Mouse (Mus musculus) kidney, adult 18-20 months (tissue): ENCODE measurements around the gene Ctnna2.

Experiments used
- DNase-seq: peaks from one replicate; pipeline ENCODE4 v3.0.0; 2021

The Ctnna2 gene

GRCm38 (mm10) chr6:77811041-77811440 lies 168.5 kb downstream of the Ctnna2 start:
- DNase-seq: no peak

DNA sequence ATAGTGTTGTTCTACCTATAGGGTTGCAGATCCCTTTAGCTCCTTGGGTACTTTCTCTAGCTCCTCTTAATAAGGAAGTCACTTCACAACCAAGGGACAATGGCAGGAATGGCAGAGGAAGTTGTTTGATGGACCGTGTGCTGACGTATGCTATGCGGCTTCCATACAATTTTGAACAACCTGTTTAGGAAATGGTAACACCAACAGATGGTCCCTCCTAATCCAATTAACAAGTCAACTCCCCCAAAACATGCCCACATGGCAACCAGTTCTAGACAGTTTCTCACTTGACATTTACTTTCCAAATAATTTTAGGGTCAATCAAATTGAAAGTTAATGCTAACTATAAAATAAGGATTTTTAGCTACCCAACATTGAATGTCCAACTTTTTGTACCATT lies 176.9 kb downstream of the Ctnna2 start:
- no peak for DNase-seq

GRCm38 (mm10) chr6:77783342-77783741 lies 196.2 kb downstream of the Ctnna2 start:
- no peak for DNase-seq

DNA sequence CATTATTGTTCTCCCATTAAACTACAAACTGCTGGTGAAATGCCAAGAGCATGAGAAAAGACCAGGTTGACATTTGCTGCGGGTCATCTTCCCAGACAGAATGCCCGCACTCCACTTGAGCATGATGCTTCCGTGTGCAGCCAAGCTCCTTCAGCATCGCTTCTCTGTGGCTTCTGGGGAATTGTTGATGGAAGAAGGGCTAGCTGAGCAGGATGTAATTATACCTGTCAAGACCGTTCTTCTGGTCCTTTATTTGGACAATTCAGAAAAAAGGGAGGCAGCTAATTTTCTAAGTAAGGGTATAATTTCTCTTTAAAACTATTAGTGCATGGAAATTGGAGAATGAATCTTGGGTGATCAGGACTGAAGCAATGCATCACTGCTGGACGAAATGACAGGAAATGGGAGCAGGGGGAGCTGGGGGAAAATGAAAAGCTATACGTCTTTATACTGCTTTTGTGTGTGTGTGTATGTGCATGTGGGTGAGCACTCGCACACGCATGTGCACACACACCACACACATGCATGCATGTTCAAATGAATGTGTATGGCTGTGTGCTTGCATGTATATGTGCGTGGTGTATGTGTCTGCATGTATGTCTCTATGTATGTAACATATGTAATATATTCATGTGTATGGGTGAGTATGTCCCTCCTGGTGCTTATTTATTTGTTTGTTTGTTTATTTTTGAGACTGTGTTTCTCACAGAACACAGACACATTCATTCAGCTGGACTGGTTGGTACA lies 211.0 kb downstream of the Ctnna2 start:
- DNase-seq: no peak

DNA sequence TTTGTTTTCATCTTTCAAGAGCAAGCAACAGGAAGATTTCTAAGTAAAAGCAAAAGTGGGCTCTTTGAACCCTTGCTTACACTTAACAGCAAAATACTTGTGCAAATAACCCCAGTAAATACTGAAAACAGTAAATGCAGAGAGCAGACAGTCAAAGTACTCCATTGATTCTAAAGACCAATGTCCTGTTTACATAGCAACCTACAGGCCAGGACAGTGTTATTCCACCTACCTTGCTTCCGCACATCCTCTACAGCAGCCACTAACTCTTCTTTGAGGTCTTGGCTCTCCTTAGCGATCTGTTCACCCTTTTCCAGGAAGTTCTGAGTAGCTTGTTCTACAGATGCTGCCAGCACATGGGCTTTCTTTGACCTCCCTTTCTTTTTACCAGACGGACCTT lies 221.3 kb downstream of the Ctnna2 start:
- no peak for DNase-seq

DNA sequence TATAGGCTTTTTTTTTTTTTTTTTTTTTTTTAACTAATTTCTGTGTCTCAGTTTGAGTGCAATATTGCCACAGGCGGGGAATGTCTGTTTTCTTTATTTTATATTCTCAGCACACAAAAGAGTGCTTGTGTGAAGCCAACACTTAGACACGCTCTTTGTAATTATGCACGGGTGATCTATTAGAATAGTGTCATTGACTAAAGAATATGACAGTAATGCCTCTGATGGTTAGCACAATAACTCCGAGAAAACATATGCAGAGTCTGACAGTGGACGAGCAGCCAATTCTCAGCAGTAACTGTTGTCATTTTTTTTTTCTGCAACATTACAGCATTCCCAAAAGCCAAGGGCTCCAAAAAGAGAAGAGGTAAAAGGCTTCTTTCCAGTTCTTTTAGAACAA lies 234.1 kb downstream of the Ctnna2 start:
- no peak for DNase-seq

GRCm38 (mm10) chr6:77743651-77744050 lies 235.8 kb downstream of the Ctnna2 start:
- DNase-seq: no peak

DNA sequence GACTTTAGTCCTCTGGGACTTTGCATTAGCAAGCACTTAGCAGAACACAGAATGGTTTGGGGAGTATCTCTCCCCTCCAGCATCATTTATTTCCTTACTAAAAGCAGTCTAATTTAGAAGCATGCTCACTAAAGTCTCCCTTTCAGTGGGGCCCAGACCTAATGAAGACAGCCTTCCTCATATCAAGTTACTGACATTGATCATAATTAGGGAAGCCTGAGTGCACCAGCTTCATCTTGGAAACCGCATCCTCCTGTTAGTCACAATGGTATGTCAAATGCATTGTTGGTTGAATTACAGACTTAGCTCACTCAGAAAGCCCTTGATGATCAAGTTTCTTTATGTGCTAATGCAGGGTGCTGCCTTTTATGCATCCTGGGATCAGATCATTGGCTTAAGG lies 236.5 kb downstream of the Ctnna2 start:
- DNase-seq: no peak

DNA sequence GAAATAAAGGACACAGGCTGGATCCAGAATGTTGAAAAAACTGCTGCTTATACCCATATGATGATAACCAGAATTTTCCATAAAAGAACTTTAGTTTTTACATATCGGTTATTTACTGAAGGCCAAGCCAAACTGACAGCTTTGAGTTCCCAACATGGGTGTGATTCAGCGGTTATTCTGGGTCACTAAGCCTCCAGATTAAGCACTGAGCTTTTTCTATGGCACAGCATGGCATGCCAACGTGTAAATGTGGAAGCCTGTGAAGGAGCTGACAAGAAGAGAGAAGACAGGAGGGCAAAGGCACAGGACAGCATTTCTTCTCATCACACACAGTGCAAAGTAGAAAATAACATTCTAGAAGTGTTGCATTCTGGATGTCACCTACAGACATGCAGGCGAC lies 240.9 kb downstream of the Ctnna2 start:
- no peak for DNase-seq

- no peak for DNase-seq
Measured at GRCm38 (mm10) chr6:77724952-77725299, 254.6 kb downstream of the Ctnna2 start.

- no peak for DNase-seq
Measured at GRCm38 (mm10) chr6:77724042-77724951, 255.2 kb downstream of the Ctnna2 start.

DNA sequence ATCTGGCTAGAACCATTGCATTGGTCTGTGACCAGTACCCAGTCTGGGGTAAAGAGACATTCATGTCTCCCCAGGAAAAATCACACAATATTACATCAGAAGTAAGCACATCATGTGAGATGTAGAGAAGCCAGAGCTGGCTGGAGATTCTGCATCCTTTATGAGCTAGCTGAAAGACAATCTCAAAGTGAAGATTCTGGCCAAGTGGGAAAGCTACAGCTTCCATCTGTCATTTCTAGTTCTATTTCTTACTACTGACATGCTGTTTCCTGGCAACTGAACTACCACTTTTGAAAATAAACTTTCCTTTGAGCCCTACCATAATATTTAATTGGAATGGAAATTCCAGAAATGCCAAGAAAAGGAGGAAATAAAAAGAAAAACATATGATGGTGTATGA lies 285.4 kb downstream of the Ctnna2 start:
- DNase-seq: no peak

DNA sequence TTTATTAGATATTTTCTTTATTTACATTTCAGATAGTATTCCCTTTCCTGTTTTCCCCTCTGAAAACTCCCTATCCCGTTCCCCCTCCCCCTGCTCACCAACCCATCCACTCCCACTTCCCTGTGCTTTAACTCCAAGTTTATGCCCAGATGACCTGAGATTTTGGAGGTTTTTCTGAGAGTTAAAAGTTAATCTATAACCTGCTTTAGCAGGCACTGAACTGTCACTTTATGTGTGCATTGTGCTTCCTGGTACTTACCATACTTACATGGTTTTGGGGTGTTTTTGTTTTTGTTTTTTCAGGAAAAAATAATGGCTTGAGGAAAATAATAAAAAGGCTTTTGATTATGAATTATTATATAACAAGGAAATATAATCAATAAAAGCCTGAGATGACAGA lies 292.3 kb downstream of the Ctnna2 start:
- DNase-seq: no peak

DNA sequence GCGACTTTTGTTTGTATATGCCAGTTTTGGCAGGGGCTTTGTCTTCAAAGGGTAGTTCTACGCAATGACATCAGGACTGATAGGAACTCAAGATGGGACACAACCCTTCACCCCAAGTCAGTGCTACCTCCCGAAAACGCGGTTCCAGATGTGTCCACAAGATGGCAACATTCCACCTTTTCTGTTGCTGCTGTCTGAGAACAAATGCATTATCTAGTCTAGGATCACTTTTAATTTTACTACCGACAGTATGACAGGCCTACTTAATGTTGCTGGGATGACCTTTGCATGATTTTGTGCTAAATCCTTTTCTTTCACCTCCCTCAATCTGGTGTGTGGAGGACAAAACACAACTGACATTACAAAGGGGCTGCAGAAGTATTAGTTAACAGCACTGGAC lies 329.4 kb downstream of the Ctnna2 start:
- peak; percentile 55 for DNase-seq

GRCm38 (mm10) chr6:77644591-77644990 lies 334.9 kb downstream of the Ctnna2 start:
- DNase-seq: no peak

DNA sequence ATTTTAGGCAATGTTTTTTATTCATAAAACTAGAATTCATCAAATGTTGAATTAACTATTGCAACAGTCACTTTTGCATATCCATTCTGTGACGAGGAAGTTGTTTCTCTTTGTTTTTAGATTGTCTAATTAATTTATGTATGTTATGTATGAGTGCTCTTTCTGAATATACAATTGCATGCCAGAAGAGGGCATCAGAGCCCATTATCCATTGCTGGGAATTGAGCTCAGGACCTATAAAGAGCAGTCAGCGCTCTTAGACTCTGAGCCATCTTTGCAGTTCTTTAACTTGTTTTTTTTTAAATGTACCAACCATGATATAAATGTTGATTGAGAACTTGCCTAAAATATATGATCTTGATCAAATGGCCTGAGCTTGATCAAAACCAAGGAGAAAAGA lies 340.7 kb downstream of the Ctnna2 start:
- DNase-seq: no peak

DNA sequence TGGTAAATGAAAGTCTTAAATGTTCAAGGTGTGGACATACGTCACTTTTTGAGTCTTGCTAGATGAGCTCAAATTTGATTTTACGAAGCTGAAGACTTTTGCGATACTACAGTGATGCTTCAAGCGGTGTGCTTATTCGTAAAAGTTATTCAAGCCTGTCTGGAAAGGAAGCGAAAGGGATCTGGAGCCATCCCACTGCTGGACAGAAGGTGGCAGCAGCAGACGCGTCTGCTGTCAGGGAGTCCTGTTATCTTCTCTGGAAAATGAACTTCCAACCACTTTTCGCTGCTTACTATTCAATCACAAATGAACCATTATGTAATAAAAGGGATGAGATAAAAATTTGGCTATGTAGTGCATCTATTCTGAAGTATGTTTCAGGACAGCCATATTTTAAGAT lies 345.5 kb downstream of the Ctnna2 start:
- peak; percentile 42 for DNase-seq

DNA sequence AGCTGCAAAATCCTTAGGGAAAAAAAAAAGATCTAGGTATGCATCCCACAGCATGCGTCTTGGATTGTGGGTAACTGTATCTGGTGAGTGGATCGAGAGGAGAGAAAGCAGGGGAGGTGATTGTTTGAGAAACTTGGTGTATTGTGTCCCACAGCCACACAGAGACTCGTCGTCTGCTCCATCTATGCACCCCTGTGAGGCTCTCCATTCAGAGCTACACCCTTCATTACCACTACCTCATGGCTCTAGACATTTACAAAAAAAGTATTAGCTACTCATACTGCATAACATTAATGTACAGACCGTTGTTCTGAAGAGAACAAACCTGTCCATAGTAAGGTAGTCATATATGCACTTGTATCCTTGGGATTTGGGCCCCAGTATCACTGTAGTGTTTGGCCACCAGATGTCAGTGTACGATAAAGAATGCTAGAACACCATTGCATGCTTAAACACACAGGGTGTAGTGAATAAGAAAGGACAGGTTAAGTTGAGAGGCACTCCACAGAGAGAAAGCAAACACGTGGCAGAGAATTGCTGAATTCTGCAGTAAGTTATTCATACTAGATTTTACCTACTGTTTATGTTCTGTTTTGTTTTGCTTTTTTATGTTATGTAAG lies 350.8 kb downstream of the Ctnna2 start:
- peak; percentile 6 for DNase-seq

GRCm38 (mm10) chr6:77604642-77605392 lies 374.7 kb downstream of the Ctnna2 start:
- DNase-seq: peak; percentile 26

- peak; percentile 28 for DNase-seq
Measured at GRCm38 (mm10) chr6:77603914-77604313, 375.6 kb downstream of the Ctnna2 start.

- DNase-seq: no peak
Measured at GRCm38 (mm10) chr6:77599244-77599643, 380.3 kb downstream of the Ctnna2 start.

DNA sequence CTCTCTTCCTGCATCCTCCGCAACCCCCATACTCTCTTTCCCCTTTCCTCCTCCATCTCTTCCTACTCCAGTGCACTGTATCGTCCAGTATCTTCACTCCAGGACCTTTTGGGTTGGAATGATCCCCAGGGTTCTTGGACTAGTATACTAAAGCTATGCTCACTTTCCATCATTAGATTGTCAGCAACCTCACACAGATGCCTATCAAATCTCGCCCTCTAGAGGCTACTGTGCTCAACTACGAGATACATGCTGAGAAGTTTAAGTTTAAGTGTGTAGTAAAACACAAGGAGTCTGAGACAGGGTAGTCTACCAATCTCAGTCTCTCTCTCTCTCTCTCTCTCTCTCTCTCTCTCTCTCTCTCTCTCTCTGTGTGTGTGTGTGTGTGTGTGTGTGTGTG lies 396.9 kb downstream of the Ctnna2 start:
- DNase-seq: no peak

- no peak for DNase-seq
Measured at GRCm38 (mm10) chr6:77580926-77581325, 398.6 kb downstream of the Ctnna2 start.
